34 mouse cellular contexts compared by ENCODE assay signal in the genomic region with DNA sequence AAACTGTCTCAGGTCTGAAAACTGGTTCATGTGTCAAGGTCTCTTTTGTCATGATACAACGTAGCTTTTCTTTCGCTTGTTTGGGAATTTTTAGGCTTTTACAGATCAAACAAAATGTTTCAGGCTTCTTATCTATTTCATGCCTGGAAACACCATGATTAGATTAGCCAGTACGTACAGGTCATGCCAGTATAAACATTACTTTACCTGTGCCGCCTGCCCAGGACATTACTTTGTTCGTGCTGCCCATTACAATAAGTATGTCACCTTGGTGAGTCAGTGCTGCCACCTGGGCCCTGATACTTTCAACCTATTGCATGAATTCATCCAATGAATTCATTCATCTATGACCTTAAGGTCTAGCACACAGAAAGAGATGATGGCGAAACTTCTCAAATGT.
"Had no signal": no experiment of that assay in that cellular context is flagged by ENCODE, and none has a peak within 500 bp of the region (broad histone marks: within the 10 kb centered on the region; RNA-seq: fewer than 3 reads in every experiment).

No protein-coding gene starts in this region.

- H3K4me3 ChIP-seq: heart, embryonic 10.5 days; heart, embryonic 12.5 days; heart, embryonic 13.5 days; heart, embryonic 15.5 days; hindbrain, embryonic 10.5 days; hindbrain, embryonic 12.5 days; hindbrain, embryonic 13.5 days; hindbrain, embryonic 15.5 days; intestine, embryonic 15.5 days; kidney, embryonic 15.5 days; layer of hippocampus, adult 2 months had no signal

- H3K9ac ChIP-seq: heart, embryonic 12.5 days; heart, embryonic 13.5 days; heart, embryonic 15.5 days; hindbrain, embryonic 12.5 days; hindbrain, embryonic 13.5 days; hindbrain, embryonic 14.5 days; hindbrain, embryonic 15.5 days; intestine, embryonic 15.5 days; kidney, embryonic 15.5 days had no signal

- H3K4me2 ChIP-seq: heart, embryonic 11.5 days; heart, embryonic 12.5 days; heart, embryonic 13.5 days; heart, embryonic 15.5 days; hindbrain, embryonic 12.5 days; hindbrain, embryonic 13.5 days; hindbrain, embryonic 14.5 days; hindbrain, embryonic 15.5 days; intestine, embryonic 15.5 days; kidney, embryonic 15.5 days had no signal

- H3K4me1 ChIP-seq: heart, embryonic 10.5 days; heart, embryonic 12.5 days; heart, embryonic 13.5 days; heart, embryonic 15.5 days; hindbrain, embryonic 10.5 days; hindbrain, embryonic 12.5 days; hindbrain, embryonic 13.5 days; hindbrain, embryonic 15.5 days; intestine, embryonic 15.5 days; kidney, embryonic 15.5 days had no signal

- H3K27me3 ChIP-seq: hindbrain, embryonic 12.5 days; hindbrain, embryonic 13.5 days; hindbrain, embryonic 15.5 days; intestine, embryonic 15.5 days; kidney, embryonic 15.5 days had no signal

- H3K9me3 ChIP-seq: heart, embryonic 10.5 days; heart, embryonic 12.5 days; heart, embryonic 13.5 days; heart, embryonic 15.5 days; hindbrain, embryonic 10.5 days; hindbrain, embryonic 12.5 days; hindbrain, embryonic 13.5 days; hindbrain, embryonic 15.5 days; intestine, embryonic 15.5 days; kidney, embryonic 15.5 days had no signal

- DNase-seq: heart, postnatal 10 days; heart, postnatal 14 days; heart, postnatal 4 days; kidney, adult 11 months; kidney, adult 18-20 months; kidney, adult 2 months; kidney, adult 8-10 months; kidney, adult 9 months; kidney, postnatal 10 days; kidney, postnatal 14 days; kidney, postnatal 25 days; kidney, postnatal 36 days; kidney, postnatal 4 days; layer of hippocampus, adult 9-11 months; layer of hippocampus, postnatal 36 days had no signal

- H3K36me3 ChIP-seq: heart, embryonic 10.5 days; heart, embryonic 12.5 days; heart, embryonic 13.5 days; heart, embryonic 15.5 days; hindbrain, embryonic 10.5 days; hindbrain, embryonic 12.5 days; hindbrain, embryonic 13.5 days; hindbrain, embryonic 15.5 days; intestine, embryonic 15.5 days; kidney, embryonic 15.5 days had no signal

- H3K27ac ChIP-seq: heart, embryonic 10.5 days; heart, embryonic 13.5 days; heart, embryonic 15.5 days; hindbrain, embryonic 10.5 days; hindbrain, embryonic 12.5 days; hindbrain, embryonic 13.5 days; hindbrain, embryonic 14.5 days; hindbrain, embryonic 15.5 days; hindbrain, postnatal 0 days; intestine, embryonic 15.5 days; kidney, embryonic 15.5 days; kidney, postnatal 0 days; layer of hippocampus, adult 2 months had no signal

- ATAC-seq: hindbrain, embryonic 16.5 days; hindbrain, postnatal 0 days; inflammation-experienced regulatory T-cells, adult 6 months; intestine, embryonic 15.5 days; intestine, embryonic 16.5 days; intestine, postnatal 0 days had no signal
